Mouse (Mus musculus) olfactory bulb, adult 2 months (tissue): ENCODE measurements around the gene Trim2.

Experiments used
- CTCF ChIP-seq: fragments of 200-500 bp; IDR thresholded peaks from 2 replicates; pipeline ENCODE4 v1.5.1; 2012; ENCODE audit warnings: low read depth, mild to moderate bottlenecking, low read length, moderate library complexity; ENCODE audit not compliant: insufficient read depth
- POLR2A ChIP-seq: fragments of 200-500 bp; IDR thresholded peaks from 2 replicates; pipeline ENCODE4 v1.6.1; 2012; ENCODE audit warnings: mild to moderate bottlenecking, low read depth, low read length, moderate library complexity; ENCODE audit not compliant: insufficient read depth

DNA sequence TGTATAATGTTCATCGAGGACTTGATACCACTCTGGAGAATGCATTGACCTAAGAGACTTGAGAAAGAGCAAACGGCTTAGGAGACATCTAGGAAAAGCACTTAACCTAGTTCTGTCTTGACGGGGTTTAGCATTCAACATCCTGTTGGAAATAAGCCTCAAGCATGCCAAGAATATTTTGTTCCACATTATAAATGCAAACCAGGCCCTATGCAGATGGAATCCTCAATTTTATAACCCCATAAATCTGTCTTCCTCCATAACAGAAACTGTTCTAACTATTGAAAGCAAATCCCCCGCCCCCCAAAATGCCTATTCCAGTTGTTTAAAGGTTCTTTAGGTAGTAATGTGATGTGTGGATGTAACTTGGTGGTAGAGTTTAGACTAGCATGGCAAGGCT lies 55.0 kb downstream of the Trim2 start:
- TF ChIP-seq CTCF: no peak
- TF ChIP-seq POLR2A: no peak
